Mouse (Mus musculus): ENCODE measurements at regions not wholly inside any gene's neighbourhood (a gene's known extent, or its start where the extent isn't known, plus 50 kb on each side); places are given as distances from the start of the nearest gene placed in this dataset.

GRCm38 (mm10) chr5:64602996-64603755 lies 200.0 kb upstream of the Klf3 start:
- H3K36me3 ChIP-seq (ENCODE audit: control insufficient read depth, insufficient read depth), result no peaks in the 10 kb centered on the region
- H3K27me3 ChIP-seq (ENCODE audit: control insufficient read depth, insufficient read depth, insufficient read length), result no peaks in the 10 kb centered on the region
- H3K79me2 ChIP-seq (ENCODE audit: control insufficient read depth, insufficient read depth), result no peaks in the 10 kb centered on the region
- no peaks in the 10 kb centered on the region for H3K79me3 ChIP-seq (ENCODE audit: low read depth)
- H3K4me3 ChIP-seq (ENCODE audit: insufficient read depth, poor library complexity, severe bottlenecking), result no peak overlapping the region
- H3ac ChIP-seq (ENCODE audit: control insufficient read depth, insufficient read length, low read depth), result no peak overlapping the region
- TF ChIP-seq USF1 (IDR thresholded peaks at IDR 0.05; ENCODE audit: low read depth), result no peak
- no peak for TF ChIP-seq MAX (IDR thresholded peaks at IDR 0.05)
- no peak for TF ChIP-seq CTCF (IDR thresholded peaks at IDR 0.05; ENCODE audit: control insufficient read depth, insufficient read depth, insufficient read length)
- TF ChIP-seq CEBPB (IDR thresholded peaks at IDR 0.05; ENCODE audit: low read depth), result no peak
- no peak for TF ChIP-seq FOSL1 (IDR thresholded peaks at IDR 0.05; ENCODE audit: insufficient read depth, low read length, poor library complexity, severe bottlenecking)
- no peak for TF ChIP-seq MYOG (IDR thresholded peaks at IDR 0.05; ENCODE audit: control insufficient read depth, extremely low read depth, insufficient read length)
- no peak for TF ChIP-seq MYOD1 (IDR thresholded peaks at IDR 0.05; ENCODE audit: control insufficient read depth, insufficient read length, low read depth)

DNA sequence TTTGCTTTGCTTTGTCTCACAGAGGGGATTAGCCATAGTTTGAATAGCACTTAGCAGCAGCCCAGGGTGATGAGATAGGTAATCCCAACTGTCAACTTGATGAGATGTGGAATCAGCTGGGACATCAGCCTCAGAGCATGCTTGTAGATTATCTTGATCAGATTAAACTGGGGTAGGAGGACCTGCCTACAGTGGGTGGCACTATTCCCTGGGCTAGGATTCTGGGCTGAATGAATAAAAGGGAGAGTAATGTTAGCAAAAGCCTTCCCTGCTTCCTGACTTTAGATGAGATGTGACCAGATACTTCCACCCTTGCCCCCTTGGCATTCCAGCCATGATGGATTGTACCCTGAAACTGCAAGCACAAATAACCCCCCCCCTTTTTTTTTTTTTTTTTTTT lies 198.0 kb upstream of the Klf3 start:
- no peaks in the 10 kb centered on the region for H3K79me3 ChIP-seq (ENCODE audit: low read depth)
- H3K79me2 ChIP-seq (ENCODE audit: control insufficient read depth, insufficient read depth), result no peaks in the 10 kb centered on the region
- TF ChIP-seq MYOD1 (IDR thresholded peaks at IDR 0.05; ENCODE audit: control insufficient read depth, insufficient read length, low read depth), result no peak
- TF ChIP-seq FOSL1 (IDR thresholded peaks at IDR 0.05; ENCODE audit: insufficient read depth, low read length, poor library complexity, severe bottlenecking), result no peak
- TF ChIP-seq USF1 (IDR thresholded peaks at IDR 0.05; ENCODE audit: low read depth), result no peak
- TF ChIP-seq MYOG (IDR thresholded peaks at IDR 0.05; ENCODE audit: control insufficient read depth, extremely low read depth, insufficient read length), result no peak
- TF ChIP-seq CTCF (IDR thresholded peaks at IDR 0.05; ENCODE audit: control insufficient read depth, insufficient read depth, insufficient read length), result no peak
- TF ChIP-seq MAX (IDR thresholded peaks at IDR 0.05), result no peak
- no peak for TF ChIP-seq CEBPB (IDR thresholded peaks at IDR 0.05; ENCODE audit: low read depth)
- no peaks in the 10 kb centered on the region for H3K36me3 ChIP-seq (ENCODE audit: control insufficient read depth, insufficient read depth)
- no peak overlapping the region for H3K4me3 ChIP-seq (ENCODE audit: insufficient read depth, poor library complexity, severe bottlenecking)
- no peaks in the 10 kb centered on the region for H3K27me3 ChIP-seq (ENCODE audit: control insufficient read depth, insufficient read depth, insufficient read length)
- H3ac ChIP-seq (ENCODE audit: control insufficient read depth, insufficient read length, low read depth), result no peak overlapping the region

GRCm38 (mm10) chr5:64605991-64606390 lies 197.2 kb upstream of the Klf3 start:
- H3K79me2 ChIP-seq (ENCODE audit: control insufficient read depth, insufficient read depth), result no peaks in the 10 kb centered on the region
- no peak overlapping the region for H3K4me3 ChIP-seq (ENCODE audit: insufficient read depth, poor library complexity, severe bottlenecking)
- H3K36me3 ChIP-seq (ENCODE audit: control insufficient read depth, insufficient read depth), result no peaks in the 10 kb centered on the region
- H3K79me3 ChIP-seq (ENCODE audit: low read depth), result no peaks in the 10 kb centered on the region
- TF ChIP-seq CTCF (IDR thresholded peaks at IDR 0.05; ENCODE audit: control insufficient read depth, insufficient read depth, insufficient read length) (no peak), MYOG (IDR thresholded peaks at IDR 0.05; ENCODE audit: control insufficient read depth, extremely low read depth, insufficient read length) (no peak), FOSL1 (IDR thresholded peaks at IDR 0.05; ENCODE audit: insufficient read depth, low read length, poor library complexity, severe bottlenecking) (no peak), USF1 (IDR thresholded peaks at IDR 0.05; ENCODE audit: low read depth) (no peak), MYOD1 (IDR thresholded peaks at IDR 0.05; ENCODE audit: control insufficient read depth, insufficient read length, low read depth) (no peak), MAX (IDR thresholded peaks at IDR 0.05) (no peak), CEBPB (IDR thresholded peaks at IDR 0.05; ENCODE audit: low read depth) (no peak)
- H3ac ChIP-seq (ENCODE audit: control insufficient read depth, insufficient read length, low read depth), result no peak overlapping the region
- H3K27me3 ChIP-seq (ENCODE audit: control insufficient read depth, insufficient read depth, insufficient read length), result no peaks in the 10 kb centered on the region

DNA sequence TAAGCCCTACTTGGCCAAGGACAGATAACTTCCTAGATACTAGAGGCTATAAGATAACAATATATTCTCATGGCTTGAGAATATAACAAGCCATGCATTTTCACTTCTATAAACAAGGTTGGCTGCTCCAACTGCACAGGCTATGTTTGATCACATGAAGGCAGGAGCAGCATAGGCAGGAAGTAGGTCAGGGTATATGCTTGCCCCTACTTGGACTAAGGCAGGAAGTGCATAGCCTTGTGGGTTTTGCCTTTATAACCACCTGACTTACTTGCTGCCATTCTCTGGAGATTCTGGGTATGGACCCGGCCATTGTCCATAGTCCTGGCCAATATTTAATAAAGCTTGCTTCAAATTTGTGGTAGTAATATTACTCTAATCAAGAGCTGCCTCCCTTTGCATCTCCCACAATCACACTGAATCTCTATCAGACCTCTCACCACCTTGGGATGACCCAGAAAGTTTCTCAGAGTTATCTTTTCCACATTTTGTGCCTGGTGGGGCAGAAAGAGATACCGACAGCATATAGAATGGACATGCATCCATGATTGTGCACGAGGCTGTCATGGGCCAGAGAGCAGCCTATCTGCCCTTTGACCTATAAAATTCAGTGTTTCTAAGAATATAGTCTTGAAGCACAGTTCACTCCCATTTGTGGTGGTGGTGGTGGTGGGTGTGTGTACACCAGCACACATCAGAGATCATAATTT lies 193.7 kb upstream of the Klf3 start:
- Histone ChIP-seq H3K36me3 (ENCODE audit: control insufficient read depth, insufficient read depth) (no peaks in the 10 kb centered on the region), H3K4me3 (ENCODE audit: insufficient read depth, poor library complexity, severe bottlenecking) (no peak overlapping the region), H3K27me3 (ENCODE audit: control insufficient read depth, insufficient read depth, insufficient read length) (no peaks in the 10 kb centered on the region), H3K79me3 (ENCODE audit: low read depth) (no peaks in the 10 kb centered on the region), H3K79me2 (ENCODE audit: control insufficient read depth, insufficient read depth) (no peaks in the 10 kb centered on the region), H3ac (ENCODE audit: control insufficient read depth, insufficient read length, low read depth) (no peak overlapping the region)
- TF ChIP-seq USF1 (IDR thresholded peaks at IDR 0.05; ENCODE audit: low read depth) (no peak), MAX (IDR thresholded peaks at IDR 0.05) (no peak), CEBPB (IDR thresholded peaks at IDR 0.05; ENCODE audit: low read depth) (no peak), MYOG (IDR thresholded peaks at IDR 0.05; ENCODE audit: control insufficient read depth, extremely low read depth, insufficient read length) (no peak), FOSL1 (IDR thresholded peaks at IDR 0.05; ENCODE audit: insufficient read depth, low read length, poor library complexity, severe bottlenecking) (no peak), CTCF (IDR thresholded peaks at IDR 0.05; ENCODE audit: control insufficient read depth, insufficient read depth, insufficient read length) (no peak), MYOD1 (IDR thresholded peaks at IDR 0.05; ENCODE audit: control insufficient read depth, insufficient read length, low read depth) (no peak)

DNA sequence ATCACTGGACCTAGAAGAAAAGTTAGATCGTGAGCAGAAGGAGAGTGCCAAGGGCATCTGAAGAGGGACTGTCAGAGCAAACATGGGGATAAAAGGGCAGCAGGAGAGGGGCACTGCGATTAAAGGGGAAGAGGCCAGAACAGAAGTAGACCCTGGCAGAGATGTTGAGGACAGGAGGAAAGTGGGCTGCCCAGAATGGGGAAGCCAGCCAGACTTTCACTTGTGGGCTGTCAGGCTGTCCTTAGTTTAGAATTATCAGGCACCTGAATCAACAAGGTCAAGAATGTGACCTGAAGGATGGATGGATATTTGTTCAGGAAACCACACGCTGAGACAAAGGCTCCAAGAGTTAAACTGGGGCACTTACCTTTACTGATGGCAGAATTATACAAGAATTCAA lies 193.0 kb upstream of the Klf3 start:
- no peak for TF ChIP-seq CTCF (IDR thresholded peaks at IDR 0.05; ENCODE audit: control insufficient read depth, insufficient read depth, insufficient read length)
- Histone ChIP-seq H3K36me3 (ENCODE audit: control insufficient read depth, insufficient read depth) (no peaks in the 10 kb centered on the region), H3K4me3 (ENCODE audit: insufficient read depth, poor library complexity, severe bottlenecking) (no peak overlapping the region), H3K27me3 (ENCODE audit: control insufficient read depth, insufficient read depth, insufficient read length) (no peaks in the 10 kb centered on the region), H3ac (ENCODE audit: control insufficient read depth, insufficient read length, low read depth) (no peak overlapping the region), H3K79me3 (ENCODE audit: low read depth) (no peaks in the 10 kb centered on the region), H3K79me2 (ENCODE audit: control insufficient read depth, insufficient read depth) (no peaks in the 10 kb centered on the region)
